14 mouse cellular contexts compared by ENCODE assay signal in genomic region chr6:4652596-4653134, GRCm38 (mm10). TPM values are rescaled to one million over a fixed set of nuclear protein-coding genes. Genes with fewer than 3 reads are reported as not detected.
A peak's percentile ranks its signal among the peaks of the same experiment; 100 is the strongest.
DNase-seq lines count a peak whose midpoint lies in the region; ATAC-seq and TF ChIP-seq lines count a peak whose summit lies in the region.
"Had no signal": no experiment of that assay in that cellular context is flagged by ENCODE, and none has a peak within 500 bp of the region (broad histone marks: within the 10 kb centered on the region; RNA-seq: fewer than 3 reads in every experiment).

No protein-coding gene starts in this region.

- H3K9ac ChIP-seq in forebrain, embryonic 13.5 days = no peak overlapping the region
- no peak overlapping the region for H3K9ac ChIP-seq in forebrain, embryonic 12.5 days
- H3K9ac ChIP-seq in ES-Bruce4 (ENCODE audit: low read depth, poor library complexity, severe bottlenecking) = peak overlapping the region; percentile 78
- H3K9ac ChIP-seq in hindbrain, embryonic 16.5 days (ENCODE audit: low read depth, low read length) = no peak overlapping the region
- H3K9ac ChIP-seq: embryonic facial prominence, embryonic 15.5 days had no signal

- no peaks in the 10 kb centered on the region for H3K9me3 ChIP-seq in forebrain, embryonic 13.5 days (replicated peaks)
- H3K9me3 ChIP-seq in forebrain, embryonic 12.5 days = no peaks in the 10 kb centered on the region; the same call in 1 of the 2 replicates
- no peaks in the 10 kb centered on the region for H3K9me3 ChIP-seq in ES-Bruce4 (replicated peaks; ENCODE audit: control insufficient read depth, insufficient read depth, low read length, poor library complexity, severe bottlenecking)
- peaks cover 3% of the 10 kb centered on the region; the same call in 1 of the 2 replicates for H3K9me3 ChIP-seq in hindbrain, embryonic 16.5 days (ENCODE audit: control insufficient read depth, low read length)
- H3K9me3 ChIP-seq: embryonic facial prominence, embryonic 15.5 days had no signal

- H3K27me3 ChIP-seq in forebrain, embryonic 13.5 days = no peaks in the 10 kb centered on the region
- no peaks in the 10 kb centered on the region for H3K27me3 ChIP-seq in forebrain, embryonic 12.5 days
- peaks cover 1% of the 10 kb centered on the region; the same call in 1 of the 2 replicates for H3K27me3 ChIP-seq in ES-Bruce4 (ENCODE audit: control insufficient read depth, insufficient read depth, low read length, poor library complexity, severe bottlenecking)
- H3K27me3 ChIP-seq in hindbrain, embryonic 16.5 days (replicated peaks; ENCODE audit: control insufficient read depth, insufficient read depth, low read length) = no peaks in the 10 kb centered on the region
- H3K27me3 ChIP-seq: embryonic facial prominence, embryonic 15.5 days had no signal

- TF ChIP-seq CTCF in left cerebral cortex, adult 2 months (IDR thresholded peaks at IDR 0.05) = peak; percentile 6
- TF ChIP-seq CTCF in ES-Bruce4 (IDR thresholded peaks at IDR 0.05; ENCODE audit: low read depth, low read length) = peak; percentile 3

- H3K36me3 ChIP-seq in forebrain, embryonic 13.5 days (ENCODE audit: poor library complexity, severe bottlenecking) = no peaks in the 10 kb centered on the region
- H3K36me3 ChIP-seq in forebrain, embryonic 12.5 days (replicated peaks) = no peaks in the 10 kb centered on the region
- H3K36me3 ChIP-seq in ES-Bruce4 (ENCODE audit: control insufficient read depth, insufficient read depth, low read length, poor library complexity, severe bottlenecking) = no peaks in the 10 kb centered on the region
- no peaks in the 10 kb centered on the region for H3K36me3 ChIP-seq in hindbrain, embryonic 16.5 days (ENCODE audit: control insufficient read depth, insufficient read depth, low read length)
- H3K36me3 ChIP-seq: embryonic facial prominence, embryonic 15.5 days had no signal

- no peaks in the 10 kb centered on the region for H3K4me1 ChIP-seq in forebrain, embryonic 13.5 days
- no peaks in the 10 kb centered on the region for H3K4me1 ChIP-seq in forebrain, embryonic 12.5 days
- no peaks in the 10 kb centered on the region for H3K4me1 ChIP-seq in ES-Bruce4 (ENCODE audit: control insufficient read depth, insufficient read depth, low read length)
- H3K4me1 ChIP-seq in hindbrain, embryonic 16.5 days (ENCODE audit: control insufficient read depth, insufficient read depth, low read depth, low read length) = no peaks in the 10 kb centered on the region
- H3K4me1 ChIP-seq: embryonic facial prominence, embryonic 15.5 days had no signal

- H3K4me3 ChIP-seq in forebrain, embryonic 13.5 days = no peak overlapping the region
- H3K4me3 ChIP-seq in forebrain, embryonic 12.5 days (replicated peaks) = no peak overlapping the region
- no peak overlapping the region for H3K4me3 ChIP-seq in left cerebral cortex, adult 2 months
- H3K4me3 ChIP-seq in ES-Bruce4 (ENCODE audit: low read depth, low read length) = peak overlapping the region; percentile 46; the same call in 1 of the 2 replicates
- no peak overlapping the region for H3K4me3 ChIP-seq in hindbrain, embryonic 16.5 days (ENCODE audit: low read length)
- H3K4me3 ChIP-seq: embryonic facial prominence, embryonic 15.5 days had no signal

- no peak for TF ChIP-seq EP300 in ES-Bruce4 (IDR thresholded peaks at IDR 0.05; ENCODE audit: insufficient read depth, low read depth, low read length)

- DNase-seq in left cerebral cortex, adult 2 months (ENCODE audit: extremely low spot score in 1 of 2, low spot score in 2 of 2) = no peak
- DNase-seq in left cerebral cortex, postnatal 14 days (ENCODE audit: low spot score in 2 of 2) = no peak
- DNase-seq in embryo, embryonic 10.5 days (ENCODE audit: low spot score) = peak; percentile 26
- no peak for DNase-seq in right cerebral cortex, adult 18-20 months
- DNase-seq: cerebellum, adult 8-10 months; heart, adult 18-20 months; heart, postnatal 14 days; kidney, postnatal 14 days; lung, adult 2 months had no signal

- no peak for TF ChIP-seq POLR2A in ES-Bruce4 (IDR thresholded peaks at IDR 0.05; ENCODE audit: insufficient read depth, low read length)

- WGBS in forebrain, embryonic 13.5 days = 85% methylated on average over 8 of the region's 8 CpGs
- WGBS in forebrain, embryonic 12.5 days = 85% methylated on average over 8 of the region's 8 CpGs
- 83% methylated on average over 8 of the region's 8 CpGs for WGBS in hindbrain, embryonic 16.5 days

- no peak overlapping the region for H3K27ac ChIP-seq in forebrain, embryonic 13.5 days
- no peak overlapping the region for H3K27ac ChIP-seq in forebrain, embryonic 12.5 days
- H3K27ac ChIP-seq in left cerebral cortex, adult 2 months = no peak overlapping the region
- H3K27ac ChIP-seq in ES-Bruce4 (ENCODE audit: insufficient read depth, low read length) = no peak overlapping the region
- no peak overlapping the region for H3K27ac ChIP-seq in hindbrain, embryonic 16.5 days (ENCODE audit: low read depth, low read length)
- H3K27ac ChIP-seq: embryonic facial prominence, embryonic 15.5 days had no signal

- intact Hi-C loops in left cerebral cortex, adult 2 months (cut with DNase I) = no loop called here
- intact Hi-C loops in left cerebral cortex, postnatal 14 days (cut with DNase I) = no loop called here

- no peak overlapping the region for H3K4me2 ChIP-seq in forebrain, embryonic 13.5 days
- H3K4me2 ChIP-seq in forebrain, embryonic 12.5 days = no peak overlapping the region
- H3K4me2 ChIP-seq in hindbrain, embryonic 16.5 days (ENCODE audit: low read length) = no peak overlapping the region
- H3K4me2 ChIP-seq: embryonic facial prominence, embryonic 15.5 days had no signal

- ATAC-seq in forebrain, embryonic 13.5 days = peak; percentile 55; the same call in 1 of the 2 replicates
- no peak for ATAC-seq in forebrain, embryonic 12.5 days (ENCODE audit: low FRiP score)
- ATAC-seq in hindbrain, embryonic 16.5 days = no peak

RNA-seq across cellular contexts. Expression of gene Casd1, which starts 52.0 kb away (rescaled TPM):
- 31.9 and 32.4 TPM in 2 replicates for polyA plus RNA-seq in forebrain, embryonic 13.5 days (2015; fragmentation: Nextera tagmentation; extraction: Ambion mirVana)
- 35.3 and 36.7 TPM in 2 replicates for polyA plus RNA-seq in forebrain, embryonic 12.5 days (2016; fragmentation: Nextera tagmentation; extraction: Ambion mirVana)
- 10 to 100 TPM; 45.4 to 51.8 TPM for total RNA-seq in left cerebral cortex, adult 2 months (2021)
- total RNA-seq in left cerebral cortex, postnatal 14 days (2021) = 10 to 100 TPM; 49.3 to 51.7 TPM
- polyA plus RNA-seq in ES-Bruce4 (2011; ENCODE audit: insufficient read depth, insufficient read length, low read depth, missing spikeins) = 11.4 and 15.1 TPM in 2 replicates
- 42.1 and 43.4 TPM in 2 replicates for polyA plus RNA-seq in hindbrain, embryonic 16.5 days (2015; fragmentation: Nextera tagmentation; extraction: Ambion mirVana)
